ENCODE assay signal across 11 mouse cellular contexts in genomic region chr11:120119936-120120541, GRCm38 (mm10). TPM values are rescaled to one million over a fixed set of nuclear protein-coding genes. Genes with fewer than 3 reads are reported as not detected.
DNase-seq lines count a peak whose midpoint lies in the region; ATAC-seq and TF ChIP-seq lines count a peak whose summit lies in the region.
"Had no signal": no experiment of that assay in that cellular context is flagged by ENCODE, and none has a peak within 500 bp of the region (broad histone marks: within the 10 kb centered on the region; RNA-seq: fewer than 3 reads in every experiment).

No protein-coding gene starts in this region.

- TF ChIP-seq CTCF in forebrain, postnatal 0 days (IDR thresholded peaks at IDR 0.05; ENCODE audit: low read depth): no peak

- no peak for ATAC-seq in forebrain, embryonic 13.5 days
- no peak for ATAC-seq in forebrain, postnatal 0 days
- no peak for ATAC-seq in hindbrain, embryonic 13.5 days (ENCODE audit: low FRiP score)
- no peak for ATAC-seq in hindbrain, embryonic 11.5 days (ENCODE audit: low FRiP score)
- no peak for ATAC-seq in embryonic facial prominence, embryonic 14.5 days (ENCODE audit: low read depth)
- ATAC-seq: CD4-positive, CD25-positive, alpha-beta regulatory T cell, adult 4 months had no signal

- H3K9ac ChIP-seq in forebrain, embryonic 13.5 days: 0 out of 2 replicates have a peak overlapping the region, but pooled peaks have one; percentile 34
- H3K9ac ChIP-seq in forebrain, postnatal 0 days: no peak overlapping the region; the same call in 1 of the 2 replicates
- peak overlapping the region; percentile 29 for H3K9ac ChIP-seq in hindbrain, embryonic 13.5 days
- H3K9ac ChIP-seq in hindbrain, embryonic 11.5 days (ENCODE audit: low read depth, low read length): no peak overlapping the region
- 0 out of 2 replicates have a peak overlapping the region, but pooled peaks have one; percentile 20 for H3K9ac ChIP-seq in embryonic facial prominence, embryonic 14.5 days (ENCODE audit: low read depth, low read length)
- H3K9ac ChIP-seq: embryonic facial prominence, embryonic 15.5 days; lung, embryonic 15.5 days had no signal

- peak overlapping the region; percentile 36; the same call in 1 of the 2 replicates for H3K27ac ChIP-seq in forebrain, embryonic 13.5 days
- no peak overlapping the region for H3K27ac ChIP-seq in forebrain, postnatal 0 days (ENCODE audit: low read depth, low read length)
- peak overlapping the region; percentile 52 for H3K27ac ChIP-seq in hindbrain, embryonic 13.5 days
- no peak overlapping the region for H3K27ac ChIP-seq in hindbrain, embryonic 11.5 days (ENCODE audit: low read depth, low read length)
- H3K27ac ChIP-seq in embryonic facial prominence, embryonic 14.5 days (replicated peaks; ENCODE audit: low read depth, low read length): no peak overlapping the region
- H3K27ac ChIP-seq: embryonic facial prominence, embryonic 15.5 days; lung, embryonic 15.5 days had no signal

- H3K4me1 ChIP-seq in forebrain, embryonic 13.5 days: peaks cover 6% of the 10 kb centered on the region; the same call in 1 of the 2 replicates
- H3K4me1 ChIP-seq in forebrain, postnatal 0 days (ENCODE audit: insufficient read depth): no peaks in the 10 kb centered on the region
- H3K4me1 ChIP-seq in hindbrain, embryonic 13.5 days (replicated peaks): peaks cover 18% of the 10 kb centered on the region
- no peaks in the 10 kb centered on the region for H3K4me1 ChIP-seq in hindbrain, embryonic 11.5 days (replicated peaks; ENCODE audit: control insufficient read depth, insufficient read depth, low read length)
- no peaks in the 10 kb centered on the region for H3K4me1 ChIP-seq in embryonic facial prominence, embryonic 14.5 days (ENCODE audit: control insufficient read depth, insufficient read depth, low read length)
- H3K4me1 ChIP-seq: lung, embryonic 15.5 days had no signal

- no peak overlapping the region for H3K4me3 ChIP-seq in forebrain, embryonic 13.5 days
- no peak overlapping the region for H3K4me3 ChIP-seq in forebrain, postnatal 0 days (ENCODE audit: low read depth, low read length)
- no peak overlapping the region for H3K4me3 ChIP-seq in hindbrain, embryonic 13.5 days
- no peak overlapping the region for H3K4me3 ChIP-seq in hindbrain, embryonic 11.5 days (ENCODE audit: low read depth, low read length)
- H3K4me3 ChIP-seq in embryonic facial prominence, embryonic 14.5 days (ENCODE audit: low read depth, low read length): no peak overlapping the region
- H3K4me3 ChIP-seq: embryonic facial prominence, embryonic 15.5 days; lung, embryonic 15.5 days had no signal

- no peak overlapping the region for H3K4me2 ChIP-seq in forebrain, embryonic 13.5 days
- no peak overlapping the region for H3K4me2 ChIP-seq in forebrain, postnatal 0 days (ENCODE audit: low read depth)
- no peak overlapping the region for H3K4me2 ChIP-seq in hindbrain, embryonic 13.5 days
- no peak overlapping the region for H3K4me2 ChIP-seq in hindbrain, embryonic 11.5 days (replicated peaks; ENCODE audit: low read depth, low read length)
- no peak overlapping the region for H3K4me2 ChIP-seq in embryonic facial prominence, embryonic 14.5 days (ENCODE audit: low read depth, low read length)
- H3K4me2 ChIP-seq: embryonic facial prominence, embryonic 15.5 days; liver, embryonic 11.5 days; lung, embryonic 15.5 days had no signal

- WGBS in forebrain, embryonic 13.5 days: 71% methylated on average over 10 of the region's 10 CpGs
- 55% methylated on average over 10 of the region's 10 CpGs for WGBS in forebrain, postnatal 0 days
- WGBS in hindbrain, embryonic 13.5 days: 71% methylated on average over 10 of the region's 10 CpGs
- 87% methylated on average over 10 of the region's 10 CpGs for WGBS in hindbrain, embryonic 11.5 days
- 59% methylated on average over 10 of the region's 10 CpGs for WGBS in embryonic facial prominence, embryonic 14.5 days

- H3K36me3 ChIP-seq in forebrain, embryonic 13.5 days (ENCODE audit: poor library complexity, severe bottlenecking): peaks cover 61% of the 10 kb centered on the region
- H3K36me3 ChIP-seq in forebrain, postnatal 0 days (ENCODE audit: insufficient read depth): peaks cover 12% of the 10 kb centered on the region
- peaks cover 51% of the 10 kb centered on the region for H3K36me3 ChIP-seq in hindbrain, embryonic 13.5 days
- no peaks in the 10 kb centered on the region for H3K36me3 ChIP-seq in hindbrain, embryonic 11.5 days (ENCODE audit: control insufficient read depth, insufficient read depth, low read length)
- H3K36me3 ChIP-seq in embryonic facial prominence, embryonic 14.5 days (ENCODE audit: control insufficient read depth, insufficient read depth, low read length): peaks cover 47% of the 10 kb centered on the region; the same call in 1 of the 2 replicates

- DNase-seq in forebrain, postnatal 0 days: no peak
- no peak for DNase-seq in hindbrain, embryonic 11.5 days (ENCODE audit: low spot score)
- peak; percentile 50 for DNase-seq in brain, adult 2 months (ENCODE audit: low read depth, low spot score)
- no peak for DNase-seq in embryonic facial prominence, embryonic 14.5 days (ENCODE audit: low spot score)
- DNase-seq in kidney, postnatal 14 days: no peak

- H3K27me3 ChIP-seq in forebrain, embryonic 13.5 days: no peaks in the 10 kb centered on the region
- H3K27me3 ChIP-seq in forebrain, postnatal 0 days (ENCODE audit: insufficient read depth, low read length): no peaks in the 10 kb centered on the region
- H3K27me3 ChIP-seq in hindbrain, embryonic 13.5 days: no peaks in the 10 kb centered on the region
- H3K27me3 ChIP-seq in hindbrain, embryonic 11.5 days (ENCODE audit: control insufficient read depth, insufficient read depth, low read length): no peaks in the 10 kb centered on the region
- no peaks in the 10 kb centered on the region for H3K27me3 ChIP-seq in embryonic facial prominence, embryonic 14.5 days (replicated peaks; ENCODE audit: control insufficient read depth, insufficient read depth, low read length)
- H3K27me3 ChIP-seq: embryonic facial prominence, embryonic 15.5 days; lung, embryonic 15.5 days had no signal

- no peaks in the 10 kb centered on the region for H3K9me3 ChIP-seq in forebrain, embryonic 13.5 days (replicated peaks)
- H3K9me3 ChIP-seq in forebrain, postnatal 0 days (ENCODE audit: low read length): no peaks in the 10 kb centered on the region
- no peaks in the 10 kb centered on the region for H3K9me3 ChIP-seq in hindbrain, embryonic 13.5 days
- H3K9me3 ChIP-seq in hindbrain, embryonic 11.5 days (ENCODE audit: control insufficient read depth, low read length): no peaks in the 10 kb centered on the region
- H3K9me3 ChIP-seq in embryonic facial prominence, embryonic 14.5 days (ENCODE audit: control insufficient read depth, low read length): no peaks in the 10 kb centered on the region
- H3K9me3 ChIP-seq: embryonic facial prominence, embryonic 15.5 days; lung, embryonic 15.5 days had no signal

RNA-seq across cellular contexts. Expression of gene Ndufaf8, which starts 21.3 kb away (rescaled TPM):
- 59.2 and 60.5 TPM in 2 replicates for polyA plus RNA-seq in forebrain, embryonic 13.5 days (2015; fragmentation: Nextera tagmentation; extraction: Ambion mirVana)
- total RNA-seq in forebrain, postnatal 0 days (2014; rRNA removed): 16.7 and 32.2 TPM in 2 replicates
- polyA plus RNA-seq in forebrain, postnatal 0 days (2015; fragmentation: Nextera tagmentation; extraction: Ambion mirVana): 58.1 and 74.8 TPM in 2 replicates
- 52.7 and 57.0 TPM in 2 replicates for polyA plus RNA-seq in hindbrain, embryonic 13.5 days (2015; fragmentation: Nextera tagmentation; extraction: Ambion mirVana)
- 62.8 and 67.5 TPM in 2 replicates for polyA plus RNA-seq in hindbrain, embryonic 11.5 days (2014; fragmentation: Nextera tagmentation; extraction: Ambion mirVana)
- 76.4 and 88.7 TPM in 2 replicates for polyA plus RNA-seq in embryonic facial prominence, embryonic 14.5 days (2014; fragmentation: Nextera tagmentation; extraction: Ambion mirVana)

RNA-seq across cellular contexts. Expression of gene Tepsin, which starts 21.5 kb away (rescaled TPM):
- polyA plus RNA-seq in forebrain, embryonic 13.5 days (2015; fragmentation: Nextera tagmentation; extraction: Ambion mirVana): 18.0 and 19.0 TPM in 2 replicates
- total RNA-seq in forebrain, postnatal 0 days (2014; rRNA removed): 19.0 and 25.8 TPM in 2 replicates
- polyA plus RNA-seq in forebrain, postnatal 0 days (2015; fragmentation: Nextera tagmentation; extraction: Ambion mirVana): 12.7 and 14.8 TPM in 2 replicates
- polyA plus RNA-seq in hindbrain, embryonic 13.5 days (2015; fragmentation: Nextera tagmentation; extraction: Ambion mirVana): 19.3 and 19.8 TPM in 2 replicates
- 16.9 and 17.6 TPM in 2 replicates for polyA plus RNA-seq in hindbrain, embryonic 11.5 days (2014; fragmentation: Nextera tagmentation; extraction: Ambion mirVana)
- 13.1 and 14.1 TPM in 2 replicates for polyA plus RNA-seq in embryonic facial prominence, embryonic 14.5 days (2014; fragmentation: Nextera tagmentation; extraction: Ambion mirVana)

RNA-seq across cellular contexts. Expression of gene Slc38a10, which starts 31.1 kb away (rescaled TPM):
- 76.8 and 92.2 TPM in 2 replicates for polyA plus RNA-seq in forebrain, embryonic 13.5 days (2015; fragmentation: Nextera tagmentation; extraction: Ambion mirVana)
- 114 and 147 TPM in 2 replicates for total RNA-seq in forebrain, postnatal 0 days (2014; rRNA removed)
- polyA plus RNA-seq in forebrain, postnatal 0 days (2015; fragmentation: Nextera tagmentation; extraction: Ambion mirVana): 90.4 and 97.0 TPM in 2 replicates
- 110 and 115 TPM in 2 replicates for polyA plus RNA-seq in hindbrain, embryonic 13.5 days (2015; fragmentation: Nextera tagmentation; extraction: Ambion mirVana)
- 58.6 and 64.7 TPM in 2 replicates for polyA plus RNA-seq in hindbrain, embryonic 11.5 days (2014; fragmentation: Nextera tagmentation; extraction: Ambion mirVana)
- 78.8 and 86.4 TPM in 2 replicates for polyA plus RNA-seq in embryonic facial prominence, embryonic 14.5 days (2014; fragmentation: Nextera tagmentation; extraction: Ambion mirVana)

RNA-seq across cellular contexts. Expression of gene Cep131, which starts 33.4 kb away (rescaled TPM):
- polyA plus RNA-seq in forebrain, embryonic 13.5 days (2015; fragmentation: Nextera tagmentation; extraction: Ambion mirVana): 26.9 and 28.8 TPM in 2 replicates
- 18.3 and 21.4 TPM in 2 replicates for total RNA-seq in forebrain, postnatal 0 days (2014; rRNA removed)
- 21.0 and 22.0 TPM in 2 replicates for polyA plus RNA-seq in forebrain, postnatal 0 days (2015; fragmentation: Nextera tagmentation; extraction: Ambion mirVana)
- polyA plus RNA-seq in hindbrain, embryonic 13.5 days (2015; fragmentation: Nextera tagmentation; extraction: Ambion mirVana): 23.2 and 26.7 TPM in 2 replicates
- 24.2 and 24.6 TPM in 2 replicates for polyA plus RNA-seq in hindbrain, embryonic 11.5 days (2014; fragmentation: Nextera tagmentation; extraction: Ambion mirVana)
- polyA plus RNA-seq in embryonic facial prominence, embryonic 14.5 days (2014; fragmentation: Nextera tagmentation; extraction: Ambion mirVana): 23.7 and 28.2 TPM in 2 replicates

Comparison
In these comparisons a context has a peak if more than half of its experiments do, and no peak if none do; other contexts are left out.
1. H3K27ac ChIP-seq: peak in forebrain, embryonic 13.5 days (single experiment) and hindbrain, embryonic 13.5 days (single experiment); none in forebrain, postnatal 0 days (single experiment), hindbrain, embryonic 11.5 days (single experiment) and embryonic facial prominence, embryonic 14.5 days (single experiment).
2. H3K9ac ChIP-seq: peak in forebrain, embryonic 13.5 days (single experiment), hindbrain, embryonic 13.5 days (single experiment) and embryonic facial prominence, embryonic 14.5 days (single experiment); none in forebrain, postnatal 0 days (single experiment) and hindbrain, embryonic 11.5 days (single experiment).